Comparison of ENCODE assay signal across 12 mouse cellular contexts in the genomic region with DNA sequence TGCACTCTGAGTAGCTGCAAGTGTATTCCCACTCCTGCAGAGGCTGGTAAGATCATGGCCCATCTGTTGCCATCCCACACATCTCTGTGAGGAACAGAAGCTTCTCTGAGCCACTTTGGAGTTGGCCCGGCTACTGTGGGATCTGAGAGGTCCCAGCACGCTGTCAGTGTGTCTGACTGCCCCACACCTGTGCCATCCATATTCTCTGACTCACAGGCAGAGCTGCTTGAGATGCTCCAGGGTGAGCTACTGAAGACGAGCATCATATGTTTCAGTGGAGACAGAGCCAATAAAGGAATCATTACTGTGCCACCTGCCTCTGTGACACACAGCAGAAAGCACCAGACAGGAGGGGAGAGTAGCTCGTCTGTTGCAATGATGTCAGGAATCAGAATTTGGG.
DNase-seq lines count a peak whose midpoint lies in the region; ATAC-seq lines count a peak whose summit lies in the region.
"Had no signal": no experiment of that assay in that cellular context is flagged by ENCODE, and none has a peak within 500 bp of the region (broad histone marks: within the 10 kb centered on the region; RNA-seq: fewer than 3 reads in every experiment).

No protein-coding gene starts in this region.

- no peak overlapping the region for H3K4me2 ChIP-seq in hindbrain, embryonic 16.5 days (ENCODE audit: low read length)
- H3K4me2 ChIP-seq: limb, embryonic 12.5 days; midbrain, embryonic 12.5 days; stomach, embryonic 15.5 days had no signal

- intact Hi-C loops in heart, postnatal 10 days (cut with DNase I): no loop called here

- 56% methylated on average over 4 of the region's 4 CpGs for WGBS in hindbrain, embryonic 16.5 days
- WGBS in hindbrain, embryonic 10.5 days: 86% methylated on average over 4 of the region's 4 CpGs

- no peak overlapping the region for H3K4me3 ChIP-seq in hindbrain, embryonic 16.5 days (ENCODE audit: low read length)
- no peak overlapping the region for H3K4me3 ChIP-seq in hindbrain, embryonic 10.5 days
- H3K4me3 ChIP-seq: limb, embryonic 12.5 days; midbrain, embryonic 12.5 days; stomach, embryonic 15.5 days had no signal

- H3K27ac ChIP-seq in hindbrain, embryonic 16.5 days (ENCODE audit: low read depth, low read length): 0 out of 2 replicates have a peak overlapping the region, but pooled peaks have one; percentile 29
- H3K27ac ChIP-seq in hindbrain, embryonic 10.5 days: no peak overlapping the region
- H3K27ac ChIP-seq: limb, embryonic 12.5 days; midbrain, embryonic 12.5 days; stomach, embryonic 15.5 days had no signal

- DNase-seq in hindbrain, embryonic 10.5 days (ENCODE audit: low spot score): no peak
- DNase-seq in frontal cortex, adult 2 months (ENCODE audit: extremely low spot score in 1 of 2, low spot score in 1 of 2): peak; percentile 83 to 86
- DNase-seq in left cerebral cortex, adult 11 months (ENCODE audit: low spot score): peak; percentile 68
- peak; percentile 83 to 84 for DNase-seq in right cerebral cortex, postnatal 36 days (ENCODE audit: low spot score in 2 of 2)
- DNase-seq in heart, postnatal 10 days: no peak
- no peak for DNase-seq in adrenal gland, adult 18-20 months (ENCODE audit: low spot score in 2 of 2)
- no peak for DNase-seq in kidney, postnatal 25 days

- H3K36me3 ChIP-seq in hindbrain, embryonic 16.5 days (ENCODE audit: control insufficient read depth, insufficient read depth, low read length): no peaks in the 10 kb centered on the region
- no peaks in the 10 kb centered on the region for H3K36me3 ChIP-seq in hindbrain, embryonic 10.5 days
- H3K36me3 ChIP-seq: limb, embryonic 12.5 days; midbrain, embryonic 12.5 days; stomach, embryonic 15.5 days had no signal

- H3K9me3 ChIP-seq in hindbrain, embryonic 16.5 days (ENCODE audit: control insufficient read depth, low read length): no peaks in the 10 kb centered on the region
- no peaks in the 10 kb centered on the region for H3K9me3 ChIP-seq in hindbrain, embryonic 10.5 days
- H3K9me3 ChIP-seq: limb, embryonic 12.5 days; midbrain, embryonic 12.5 days; stomach, embryonic 15.5 days had no signal

- peaks cover 6% of the 10 kb centered on the region; the same call in 1 of the 2 replicates for H3K4me1 ChIP-seq in hindbrain, embryonic 16.5 days (ENCODE audit: control insufficient read depth, insufficient read depth, low read depth, low read length)
- no peaks in the 10 kb centered on the region for H3K4me1 ChIP-seq in hindbrain, embryonic 10.5 days (replicated peaks)
- H3K4me1 ChIP-seq: limb, embryonic 12.5 days; midbrain, embryonic 12.5 days; stomach, embryonic 15.5 days had no signal

- H3K27me3 ChIP-seq in hindbrain, embryonic 16.5 days (replicated peaks; ENCODE audit: control insufficient read depth, insufficient read depth, low read length): no peaks in the 10 kb centered on the region
- no peaks in the 10 kb centered on the region for H3K27me3 ChIP-seq in hindbrain, embryonic 10.5 days (ENCODE audit: insufficient read depth, poor library complexity, severe bottlenecking)
- H3K27me3 ChIP-seq: limb, embryonic 12.5 days; midbrain, embryonic 12.5 days; stomach, embryonic 15.5 days had no signal

- H3K9ac ChIP-seq in hindbrain, embryonic 16.5 days (ENCODE audit: low read depth, low read length): no peak overlapping the region
- H3K9ac ChIP-seq: limb, embryonic 12.5 days; midbrain, embryonic 12.5 days; stomach, embryonic 15.5 days had no signal

- ATAC-seq in hindbrain, embryonic 16.5 days: peak; percentile 75
- ATAC-seq: CD4-positive, CD25-positive, alpha-beta regulatory T cell, adult 4 months had no signal

Comparison
In these comparisons a context has a peak if more than half of its experiments do, and no peak if none do; other contexts are left out.
1. DNase-seq: peak in frontal cortex, adult 2 months (2 of 2), left cerebral cortex, adult 11 months (single experiment) and right cerebral cortex, postnatal 36 days (2 of 2); none in hindbrain, embryonic 10.5 days (single experiment), heart, postnatal 10 days (0 of 2), adrenal gland, adult 18-20 months (0 of 2) and kidney, postnatal 25 days (0 of 2).